Comparison of ENCODE assay signal across 10 mouse cellular contexts in the genomic region with DNA sequence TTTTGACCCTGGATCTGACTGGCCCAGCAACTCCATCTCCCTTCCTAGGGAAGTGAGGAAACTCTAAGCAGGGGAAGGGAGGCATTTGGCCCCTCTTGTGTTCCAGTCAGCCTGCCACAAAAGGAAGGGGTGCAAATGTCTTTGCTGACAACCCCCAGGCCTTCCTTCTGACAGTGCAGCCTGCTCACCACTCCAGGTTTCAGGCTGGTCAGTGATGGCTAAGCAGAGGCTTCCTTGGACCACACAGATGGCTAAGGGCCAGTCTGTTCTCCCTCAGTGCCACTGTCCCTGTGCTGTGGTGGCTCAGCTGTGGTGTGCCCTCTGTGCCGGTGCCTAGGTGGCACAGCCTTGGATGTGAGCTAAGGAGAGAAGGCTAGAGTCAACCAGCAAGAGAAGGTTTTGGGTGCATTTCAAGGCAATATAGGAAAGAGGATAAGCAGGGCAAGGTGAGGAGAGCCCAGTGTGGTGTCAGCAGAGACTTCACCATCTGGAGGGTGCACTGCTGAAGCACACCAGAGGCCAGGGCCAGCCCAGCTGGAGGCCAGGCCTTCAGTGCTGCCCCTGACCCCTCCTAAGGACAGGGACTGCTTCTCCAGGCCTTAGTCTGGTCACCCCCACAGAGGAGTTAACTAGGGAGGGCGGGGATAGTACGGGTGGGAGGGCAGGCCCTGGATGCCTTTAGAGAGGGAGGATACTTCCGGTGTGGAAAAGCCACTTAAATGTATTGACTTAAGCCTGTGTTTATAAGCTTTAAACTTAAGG. TPM values are rescaled to one million over a fixed set of nuclear protein-coding genes. Genes with fewer than 3 reads are reported as not detected.
A peak's percentile ranks its signal among the peaks of the same experiment; 100 is the strongest.
DNase-seq lines count a peak whose midpoint lies in the region; ATAC-seq and TF ChIP-seq lines count a peak whose summit lies in the region.
"Had no signal": no experiment of that assay in that cellular context is flagged by ENCODE, and none has a peak within 500 bp of the region (broad histone marks: within the 10 kb centered on the region; RNA-seq: fewer than 3 reads in every experiment).

No protein-coding gene starts in this region.

- 57% methylated on average over 4 of the region's 4 CpGs for WGBS in heart, embryonic 15.5 days

- H3K27me3 ChIP-seq in heart, embryonic 15.5 days = no peaks in the 10 kb centered on the region
- H3K27me3 ChIP-seq in megakaryocyte, embryonic 14.5 days (replicated peaks) = peaks cover 71% of the 10 kb centered on the region
- H3K27me3 ChIP-seq in myocyte (ENCODE audit: control insufficient read depth, insufficient read depth, insufficient read length) = no peaks in the 10 kb centered on the region

- peaks cover 16% of the 10 kb centered on the region for H3K4me1 ChIP-seq in heart, embryonic 15.5 days (replicated peaks)
- peaks cover 43% of the 10 kb centered on the region for H3K4me1 ChIP-seq in megakaryocyte, embryonic 14.5 days
- H3K4me1 ChIP-seq: midbrain, embryonic 12.5 days had no signal

- DNase-seq in heart, adult 8-10 months (ENCODE audit: low spot score) = no peak
- no peak for DNase-seq in layer of hippocampus, adult 9-10 months (ENCODE audit: low spot score)

- ATAC-seq in heart, embryonic 15.5 days (replicated peaks; ENCODE audit: insufficient number of reproducible peaks, insufficient read depth, low FRiP score, low read depth) = no peak
- ATAC-seq in megakaryocyte, adult 5-6 weeks (ENCODE audit: poor library complexity, severe bottlenecking) = no peak
- 0 out of 2 replicates have a peak, but pooled peaks have one; percentile 10 for ATAC-seq in erythroblast, adult 5-6 weeks (replicated peaks; ENCODE audit: low FRiP score, poor library complexity, severe bottlenecking)
- ATAC-seq: forebrain, embryonic 16.5 days had no signal

- H3K4me2 ChIP-seq in heart, embryonic 15.5 days = no peak overlapping the region
- peak overlapping the region; percentile 38 for H3K4me2 ChIP-seq in myocyte (ENCODE audit: low read depth)
- H3K4me2 ChIP-seq: midbrain, embryonic 12.5 days had no signal

- no peaks in the 10 kb centered on the region for H3K36me3 ChIP-seq in heart, embryonic 15.5 days
- no peaks in the 10 kb centered on the region for H3K36me3 ChIP-seq in megakaryocyte, embryonic 14.5 days (replicated peaks; ENCODE audit: low read length)
- H3K36me3 ChIP-seq in myocyte (ENCODE audit: control insufficient read depth, insufficient read depth) = no peaks in the 10 kb centered on the region
- H3K36me3 ChIP-seq: midbrain, embryonic 12.5 days had no signal

- H3ac ChIP-seq in myocyte (ENCODE audit: control insufficient read depth, insufficient read length) = no peak overlapping the region

- TF ChIP-seq POLR2A in myocyte (IDR thresholded peaks at IDR 0.05; ENCODE audit: insufficient read length, low read depth) = no peak

- no peak overlapping the region for H3K4me3 ChIP-seq in heart, embryonic 15.5 days
- H3K4me3 ChIP-seq in megakaryocyte, embryonic 14.5 days (replicated peaks) = peak overlapping the region; percentile 48
- no peak overlapping the region for H3K4me3 ChIP-seq in myocyte
- H3K4me3 ChIP-seq: midbrain, embryonic 12.5 days had no signal

- no peaks in the 10 kb centered on the region for H3K79me2 ChIP-seq in myocyte (ENCODE audit: control insufficient read depth, insufficient read depth)

- no peaks in the 10 kb centered on the region for H3K9me3 ChIP-seq in heart, embryonic 15.5 days (replicated peaks)
- no peaks in the 10 kb centered on the region for H3K9me3 ChIP-seq in megakaryocyte, embryonic 14.5 days
- H3K9me3 ChIP-seq: midbrain, embryonic 12.5 days had no signal

- H3K9ac ChIP-seq in heart, embryonic 15.5 days = no peak overlapping the region
- H3K9ac ChIP-seq: midbrain, embryonic 12.5 days had no signal

- H3K27ac ChIP-seq in heart, embryonic 15.5 days = peak overlapping the region; percentile 45
- H3K27ac ChIP-seq: midbrain, embryonic 12.5 days had no signal

TF ChIP-seq in myocyte, 11 proteins besides CTCF, POLR2A, EP300 and RAD21:
- TF ChIP-seq USF1 (IDR thresholded peaks at IDR 0.05; ENCODE audit: low read depth) (no peak), POLR2AphosphoS2 (IDR thresholded peaks at IDR 0.05; ENCODE audit: insufficient read length, low read depth) (no peak), MYOG (IDR thresholded peaks at IDR 0.05; ENCODE audit: control insufficient read depth in 1 of 3, insufficient read depth in 1 of 3, insufficient read length in 2 of 3, low read depth in 2 of 3) (no peak), MYOD1 (IDR thresholded peaks at IDR 0.05; ENCODE audit: control insufficient read depth in 1 of 3, insufficient read length in 2 of 3, low read depth in 2 of 3) (no peak), CEBPB (IDR thresholded peaks at IDR 0.05; ENCODE audit: insufficient read depth, poor library complexity, severe bottlenecking) (no peak), REST (IDR thresholded peaks at IDR 0.05; ENCODE audit: insufficient read depth, insufficient read length) (no peak), E2F4 (IDR thresholded peaks at IDR 0.05; ENCODE audit: insufficient read depth) (no peak), SRF (IDR thresholded peaks at IDR 0.05; ENCODE audit: control insufficient read depth, insufficient read length, low read depth) (no peak), TCF12 (IDR thresholded peaks at IDR 0.05; ENCODE audit: insufficient read depth, poor library complexity, severe bottlenecking) (no peak), TCF3 (IDR thresholded peaks at IDR 0.05; ENCODE audit: insufficient read length, low read depth) (no peak), MAX (IDR thresholded peaks at IDR 0.05; ENCODE audit: low read depth) (no peak)
TF ChIP-seq in myocyte: peak in this region for 0.

RNA-seq across cellular contexts. Expression of a gene that starts 10.4 kb away (rescaled TPM):
- polyA plus RNA-seq in heart, embryonic 15.5 days (2015; fragmentation: Nextera tagmentation; extraction: Ambion mirVana) = 10.0 and 10.7 TPM in 2 replicates
- total RNA-seq in heart, adult 8-10 months (2022) = 10 to 100 TPM; 35.3 to 51.3 (median 47.1) TPM
- not detected in 2 replicates for polyA plus RNA-seq in megakaryocyte, embryonic 14.5 days (2012; ENCODE audit: insufficient read depth, low replicate concordance)
- 1.3 and 2.4 TPM in 2 replicates for total RNA-seq in megakaryocyte, adult 5-6 weeks (2015)
- total RNA-seq in megakaryocyte, adult 5-6 weeks (2017) = 1.3 and 2.1 TPM in 2 replicates
- total RNA-seq in erythroblast, adult 5-6 weeks (2015; ENCODE audit: low replicate concordance) = 6.1 and 12.5 TPM in 2 replicates
- 3.3 TPM in 1 of 2 replicates, not detected in the other for total RNA-seq in erythroblast, adult 5-6 weeks (2017; ENCODE audit: low replicate concordance)
- 116 TPM for polyA plus RNA-seq in myocyte (2012; fragmentation: generic; extraction: Trizol)

RNA-seq across cellular contexts. Expression of a gene that starts 40.7 kb away (rescaled TPM):
- polyA plus RNA-seq in heart, embryonic 15.5 days (2015; fragmentation: Nextera tagmentation; extraction: Ambion mirVana) = not detected in 2 replicates
- total RNA-seq in heart, adult 8-10 months (2022) = under 1 TPM in 1 of 4 experiments, not detected in 3; 0.14 TPM
- polyA plus RNA-seq in megakaryocyte, embryonic 14.5 days (2012; ENCODE audit: insufficient read depth, low replicate concordance) = not detected in 2 replicates
- total RNA-seq in megakaryocyte, adult 5-6 weeks (2015) = not detected in 2 replicates
- not detected in 2 replicates for total RNA-seq in megakaryocyte, adult 5-6 weeks (2017)
- not detected in 2 replicates for total RNA-seq in erythroblast, adult 5-6 weeks (2015; ENCODE audit: low replicate concordance)
- not detected in 2 replicates for total RNA-seq in erythroblast, adult 5-6 weeks (2017; ENCODE audit: low replicate concordance)
- not detected for polyA plus RNA-seq in myocyte (2012; fragmentation: generic; extraction: Trizol)
- total RNA-seq: left cerebral cortex, postnatal 4 days had no signal
- polyA plus RNA-seq: forebrain, embryonic 16.5 days; midbrain, embryonic 12.5 days had no signal
